Mouse (Mus musculus) ES-CJ7 (cell line): Measurements from ENCODE around the gene Hsd17b12.

Experiments used
- DNase-seq: peaks from one replicate; pipeline ENCODE4 v3.0.0; 2011; ENCODE audit warnings: low read depth, low spot score

The Hsd17b12 gene

GRCm38 (mm10) chr2:94089901-94090300, 67.9 kb downstream of the Hsd17b12 start:
- DNase-seq: no peak

GRCm38 (mm10) chr2:94069482-94069881, 88.3 kb downstream of the Hsd17b12 start:
- DNase-seq: no peak

- DNase-seq: no peak
Measured at GRCm38 (mm10) chr2:94066540-94067135, 91.1 kb downstream of the Hsd17b12 start.

GRCm38 (mm10) chr2:94066120-94066519, 91.6 kb downstream of the Hsd17b12 start:
- no peak for DNase-seq

- no peak for DNase-seq
Measured at GRCm38 (mm10) chr2:94062791-94063190, 95.0 kb downstream of the Hsd17b12 start.

GRCm38 (mm10) chr2:94059459-94059858, 98.3 kb downstream of the Hsd17b12 start:
- peak; percentile 20 for DNase-seq

GRCm38 (mm10) chr2:94054813-94055212, 103.0 kb downstream of the Hsd17b12 start:
- peak; percentile 53 for DNase-seq

- DNase-seq: no peak
Measured at GRCm38 (mm10) chr2:94051952-94052351, 105.8 kb downstream of the Hsd17b12 start.

- no peak for DNase-seq
Measured at GRCm38 (mm10) chr2:94050901-94051300, 106.9 kb downstream of the Hsd17b12 start.

GRCm38 (mm10) chr2:94049471-94050176, 108.1 kb downstream of the Hsd17b12 start:
- no peak for DNase-seq

- DNase-seq: no peak
Measured at GRCm38 (mm10) chr2:94048733-94049470, 108.9 kb downstream of the Hsd17b12 start.

- DNase-seq: no peak
Measured at GRCm38 (mm10) chr2:94048271-94048670, 109.5 kb downstream of the Hsd17b12 start.

GRCm38 (mm10) chr2:94045411-94046090, 112.2 kb downstream of the Hsd17b12 start:
- DNase-seq: no peak

- no peak for DNase-seq
Measured at GRCm38 (mm10) chr2:94044174-94044573, 113.6 kb downstream of the Hsd17b12 start.

GRCm38 (mm10) chr2:94043662-94044061, 114.1 kb downstream of the Hsd17b12 start:
- peak; percentile 12 for DNase-seq

GRCm38 (mm10) chr2:94042461-94042860, 115.3 kb downstream of the Hsd17b12 start:
- DNase-seq: no peak

GRCm38 (mm10) chr2:94040391-94041125, 117.2 kb downstream of the Hsd17b12 start:
- peak; percentile 71 for DNase-seq

GRCm38 (mm10) chr2:94035428-94036331, 122.1 kb downstream of the Hsd17b12 start:
- DNase-seq: peak; percentile 60

GRCm38 (mm10) chr2:94030602-94031001, 127.2 kb downstream of the Hsd17b12 start:
- DNase-seq: no peak

- no peak for DNase-seq
Measured at GRCm38 (mm10) chr2:94024637-94025036, 133.1 kb downstream of the Hsd17b12 start.
